ENCODE assay signal across 20 mouse cellular contexts in the genomic region with DNA sequence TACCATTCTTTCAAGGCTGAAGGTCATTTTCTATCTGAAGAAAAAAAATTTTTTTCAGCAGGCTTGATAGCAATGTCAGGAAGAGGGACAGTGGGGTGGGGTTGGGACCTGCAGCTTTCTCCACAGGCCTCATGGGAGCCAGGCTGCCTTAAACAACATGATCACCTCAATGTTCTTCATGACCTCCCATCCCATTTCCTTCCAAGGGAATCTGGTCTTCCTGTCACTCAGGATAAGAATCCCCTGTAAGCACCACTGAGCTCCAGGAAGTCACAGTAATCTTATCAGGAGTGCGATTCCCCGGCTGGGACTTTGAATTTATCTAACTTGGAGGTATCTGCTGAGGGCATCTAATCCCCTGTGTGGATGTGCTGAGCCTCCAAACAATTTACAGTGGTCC. TPM values are rescaled to one million over a fixed set of nuclear protein-coding genes. Genes with fewer than 3 reads are reported as not detected.
"Had no signal": no experiment of that assay in that cellular context is flagged by ENCODE, and none has a peak within 500 bp of the region (broad histone marks: within the 10 kb centered on the region; RNA-seq: fewer than 3 reads in every experiment).

No protein-coding gene starts in this region.

- H3K4me1 ChIP-seq: neural tube, embryonic 15.5 days had no signal

- ATAC-seq: midbrain, embryonic 16.5 days had no signal

- H3K9ac ChIP-seq: lung, embryonic 14.5 days; midbrain, embryonic 12.5 days; neural tube, embryonic 13.5 days; neural tube, embryonic 15.5 days had no signal

- DNase-seq: lung, embryonic 14.5 days; lung, postnatal 10 days; lung, postnatal 4 days; midbrain, embryonic 14.5 days; retina, postnatal 1 day; right cerebral cortex, adult 18-20 months; right cerebral cortex, postnatal 25 days; right cerebral cortex, postnatal 4 days; spleen, adult 18-20 months; thymus, adult 18-20 months; thymus, postnatal 14 days; thymus, postnatal 36 days had no signal

- H3K9me3 ChIP-seq: midbrain, embryonic 10.5 days; midbrain, embryonic 12.5 days; neural tube, embryonic 13.5 days; neural tube, embryonic 15.5 days had no signal

- H3K4me2 ChIP-seq: lung, embryonic 14.5 days; midbrain, embryonic 12.5 days; neural tube, embryonic 13.5 days; neural tube, embryonic 15.5 days had no signal

- H3K27ac ChIP-seq: midbrain, embryonic 10.5 days; midbrain, embryonic 12.5 days; neural tube, embryonic 13.5 days; neural tube, embryonic 15.5 days had no signal

- H3K36me3 ChIP-seq: midbrain, embryonic 10.5 days; neural tube, embryonic 13.5 days had no signal

- H3K27me3 ChIP-seq: midbrain, embryonic 12.5 days; neural tube, embryonic 13.5 days; neural tube, embryonic 15.5 days had no signal

- H3K4me3 ChIP-seq: midbrain, embryonic 10.5 days; midbrain, embryonic 12.5 days; myocyte; neural tube, embryonic 13.5 days; neural tube, embryonic 15.5 days had no signal

RNA-seq across cellular contexts. Expression of a gene that starts 17.9 kb away (rescaled TPM):
- total RNA-seq: megakaryocyte, adult 5-6 weeks; megakaryocyte-erythroid progenitor cell, adult 5-6 weeks had no signal
